Mouse (Mus musculus): ENCODE measurements around the gene Rxfp2.
A peak's percentile ranks its signal among the peaks of the same experiment; 100 is the strongest.

Rxfp2 gene

DNA sequence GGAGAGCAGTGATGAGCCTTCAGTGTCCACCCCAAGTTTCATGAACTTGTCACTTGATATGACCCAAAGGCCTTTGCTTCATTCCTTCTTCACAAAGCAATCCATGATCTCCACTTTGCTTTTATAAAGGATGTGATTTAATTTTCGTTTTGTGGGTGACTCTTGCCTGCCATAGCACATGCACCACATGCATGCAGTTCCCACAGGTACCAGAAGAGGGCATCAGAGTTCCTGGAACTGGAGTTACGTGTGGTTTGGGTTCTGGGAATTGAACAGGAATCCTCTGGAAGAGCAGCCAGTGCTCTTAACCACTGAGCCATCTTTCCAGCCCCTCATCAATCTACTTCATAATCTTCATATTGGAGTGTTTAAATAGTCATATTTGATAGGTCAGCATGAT lies 26.1 kb downstream of the Rxfp2 start:
- DNase-seq (ENCODE audit: low read depth, low spot score): no peak

DNA sequence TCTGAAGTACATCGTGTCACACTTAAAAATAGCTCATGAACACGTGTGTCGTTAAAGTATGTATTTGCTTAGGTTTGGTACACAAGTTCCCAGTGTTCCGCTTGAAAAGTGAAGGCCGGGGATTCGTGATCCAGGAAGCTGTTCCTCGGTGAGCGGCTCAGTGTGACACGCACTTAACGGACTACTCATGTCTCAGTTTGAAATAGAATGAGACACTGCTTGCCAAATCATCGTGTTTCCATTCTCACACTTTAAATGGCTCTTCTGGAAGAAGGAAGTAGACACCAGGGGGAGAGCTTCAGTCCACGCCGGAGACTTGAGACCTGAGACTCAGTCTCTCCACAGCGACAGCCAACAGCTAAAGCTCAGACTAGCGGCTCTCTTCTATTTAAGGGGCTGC lies 28.0 kb downstream of the Rxfp2 start:
- DNase-seq (ENCODE audit: low read depth, low spot score): no peak

DNA sequence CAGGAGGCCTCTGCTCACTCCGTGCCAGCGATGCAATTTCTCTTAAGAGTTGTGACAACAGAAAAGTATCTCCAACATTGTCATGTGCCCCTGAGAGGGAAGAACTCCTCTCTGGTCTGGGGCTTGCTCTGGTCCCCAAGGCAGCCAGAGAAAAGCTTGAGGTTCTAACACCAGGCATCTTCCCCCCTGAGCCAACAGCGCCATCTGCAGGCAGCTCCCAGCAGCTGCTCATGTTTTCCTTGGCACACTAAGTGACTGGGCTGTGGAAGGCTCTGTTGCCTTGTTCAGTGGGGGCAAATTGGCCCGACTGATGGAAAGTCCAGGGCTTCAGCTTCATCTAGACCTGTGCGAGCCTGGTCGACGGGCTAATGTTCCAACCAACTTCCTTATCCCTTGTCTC lies 31.5 kb downstream of the Rxfp2 start:
- no peak for DNase-seq (ENCODE audit: low read depth, low spot score)

DNA sequence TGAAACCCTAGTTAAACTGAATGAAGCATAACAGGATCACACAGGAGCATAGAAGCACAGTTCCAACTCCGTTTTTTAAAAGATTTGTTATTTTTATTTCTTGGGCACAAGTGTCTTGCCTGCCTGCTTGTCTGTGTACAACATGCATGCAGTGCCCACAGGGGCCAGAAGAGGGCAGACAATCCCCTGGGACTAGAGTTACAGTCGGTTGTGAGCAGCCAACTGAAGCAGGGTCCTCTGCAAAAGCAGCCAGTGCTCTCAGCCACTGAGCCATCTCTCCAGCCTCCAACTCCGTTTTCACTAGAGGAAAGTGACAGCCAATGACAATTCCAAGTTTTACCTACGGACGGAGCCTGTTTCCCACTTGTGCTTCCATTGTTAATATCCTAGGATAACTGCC lies 33.4 kb downstream of the Rxfp2 start:
- peak; percentile 17 for DNase-seq (ENCODE audit: low read depth, low spot score)

DNA sequence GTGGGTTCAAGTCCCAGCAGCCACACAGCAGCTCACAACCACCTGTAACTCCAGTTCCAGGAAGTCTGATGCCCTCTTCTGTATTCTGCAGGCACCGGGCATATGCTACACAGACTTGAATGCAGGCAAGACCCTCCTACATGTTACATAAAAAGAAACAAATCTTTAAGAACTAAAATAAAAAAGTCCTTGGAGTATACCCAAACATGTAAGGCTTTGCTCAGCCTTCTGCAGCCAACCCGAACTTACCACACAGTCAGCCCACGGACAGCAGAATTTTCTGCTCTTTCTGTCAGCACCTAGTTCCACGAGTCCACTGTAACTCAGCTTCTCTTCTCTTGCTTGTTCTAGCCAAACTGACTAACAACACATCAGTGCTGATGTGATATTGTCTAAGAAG lies 34.8 kb downstream of the Rxfp2 start:
- no peak for DNase-seq (ENCODE audit: low read depth, low spot score)

DNA sequence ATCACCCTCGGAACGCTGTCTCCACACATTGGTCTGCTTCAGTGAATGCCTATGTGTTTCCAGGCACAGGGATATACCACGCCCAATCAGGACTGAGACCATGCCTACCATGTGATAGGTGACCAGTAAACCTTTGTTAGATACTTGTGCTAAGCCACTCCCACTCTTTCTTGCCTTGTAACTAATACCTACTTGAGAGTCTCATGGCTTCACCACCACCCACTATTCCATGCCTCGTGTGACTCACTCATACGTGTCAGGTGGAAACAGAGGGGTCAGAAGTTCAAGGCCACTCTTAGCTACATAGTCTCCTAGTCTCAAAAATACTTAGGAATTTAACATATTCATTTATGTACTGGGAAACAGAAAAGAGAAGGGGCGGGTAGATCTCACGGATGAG lies 35.5 kb downstream of the Rxfp2 start:
- DNase-seq (ENCODE audit: low read depth, low spot score): no peak

DNA sequence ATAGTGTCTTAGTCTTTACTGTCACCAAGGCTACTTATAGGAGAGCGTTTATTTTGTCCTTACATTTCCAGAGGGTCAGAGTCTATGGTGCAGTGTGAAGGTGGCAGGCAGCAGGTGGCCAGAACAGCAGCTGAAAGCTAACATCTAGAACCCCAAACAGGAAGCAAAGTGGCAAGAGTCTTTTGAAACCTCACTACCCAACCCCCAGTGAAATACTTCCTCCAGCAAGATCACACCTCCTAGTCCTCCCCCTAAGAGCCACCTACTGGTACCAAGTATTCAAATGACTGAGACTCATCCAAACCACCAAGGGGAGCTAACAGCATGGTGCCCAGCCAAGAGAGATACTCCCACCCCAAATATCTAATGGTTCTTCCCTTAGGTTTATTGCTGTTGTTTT lies 36.8 kb downstream of the Rxfp2 start:
- no peak for DNase-seq (ENCODE audit: low read depth, low spot score)

DNA sequence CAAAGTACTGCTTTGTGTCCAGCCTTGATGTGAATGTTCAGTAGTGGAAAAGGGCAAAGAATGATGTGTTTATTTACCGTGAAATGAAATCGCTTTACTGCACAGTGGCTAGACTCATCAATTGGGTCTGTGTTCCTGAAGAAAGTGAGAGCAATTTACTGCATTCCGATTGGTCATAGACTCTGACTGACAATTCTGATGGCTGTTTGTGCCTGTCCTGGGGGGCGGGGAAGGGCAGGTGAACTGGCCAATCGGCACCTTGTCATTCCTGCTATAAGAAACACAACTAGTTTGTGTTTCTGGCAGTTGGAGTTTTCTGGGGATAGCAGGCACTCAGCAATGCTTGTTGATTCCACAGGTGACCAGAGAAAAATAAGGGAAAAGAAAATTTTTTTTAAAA lies 37.6 kb downstream of the Rxfp2 start:
- DNase-seq (ENCODE audit: low read depth, low spot score): no peak

DNA sequence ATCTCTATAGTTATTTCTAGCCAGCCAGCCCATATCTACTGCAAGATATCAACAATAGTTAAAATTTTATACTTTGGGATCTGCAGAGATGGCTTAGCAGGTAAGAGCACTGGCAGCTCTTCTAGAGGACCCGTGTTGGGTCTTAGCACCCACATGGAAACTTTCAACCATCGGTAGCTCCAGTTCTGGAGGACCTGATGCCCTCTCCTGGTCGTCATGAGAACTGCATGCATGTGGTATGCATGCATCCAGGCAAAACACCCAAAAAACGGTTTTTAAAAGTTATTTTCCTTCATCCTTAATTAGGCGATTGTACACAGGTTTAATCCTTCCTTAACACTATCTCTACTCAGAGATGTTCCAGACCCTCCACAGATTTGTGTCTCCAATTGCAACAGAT lies 40.4 kb downstream of the Rxfp2 start:
- no peak for DNase-seq (ENCODE audit: low read depth, low spot score)

DNA sequence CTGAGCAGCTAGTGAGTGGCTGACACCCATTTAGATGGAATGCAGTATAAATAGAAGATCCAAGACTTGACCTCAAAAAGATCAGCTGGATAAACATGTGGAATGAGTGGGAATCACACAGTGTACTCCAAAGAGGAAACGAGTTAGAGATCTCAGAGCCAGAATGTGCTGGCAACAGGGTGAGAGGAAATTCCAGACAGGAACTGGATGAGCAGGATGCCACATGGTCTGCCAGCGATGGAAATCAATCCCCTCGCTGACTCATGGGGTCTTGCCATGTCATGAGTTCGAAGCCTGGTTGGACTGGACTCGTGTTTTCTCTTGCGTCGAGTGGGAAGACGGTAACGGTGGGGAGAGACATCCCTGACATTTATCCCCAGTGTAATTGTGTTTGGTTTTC lies 41.0 kb downstream of the Rxfp2 start:
- no peak for DNase-seq (ENCODE audit: low read depth, low spot score)

DNA sequence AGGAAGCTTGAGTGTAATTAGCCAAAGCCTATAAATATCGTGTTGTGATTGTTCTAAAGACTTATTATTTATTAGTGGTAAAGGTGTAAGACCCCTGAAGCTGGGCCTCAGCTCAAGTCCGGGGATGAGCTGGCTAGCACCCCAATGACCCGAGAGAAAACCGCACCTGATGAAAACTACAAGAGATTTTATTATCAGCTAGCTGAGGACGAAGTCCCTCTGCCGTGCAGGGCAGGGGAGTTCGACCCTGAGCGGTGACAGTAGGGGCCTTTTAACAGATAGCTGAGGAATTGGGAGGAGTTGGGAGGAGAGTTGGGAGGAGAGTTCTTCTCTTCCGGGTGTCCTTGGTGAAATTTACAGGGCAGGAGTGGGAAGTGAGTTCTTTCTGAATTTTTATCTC lies 42.6 kb downstream of the Rxfp2 start:
- no peak for DNase-seq (ENCODE audit: low read depth, low spot score)

DNA sequence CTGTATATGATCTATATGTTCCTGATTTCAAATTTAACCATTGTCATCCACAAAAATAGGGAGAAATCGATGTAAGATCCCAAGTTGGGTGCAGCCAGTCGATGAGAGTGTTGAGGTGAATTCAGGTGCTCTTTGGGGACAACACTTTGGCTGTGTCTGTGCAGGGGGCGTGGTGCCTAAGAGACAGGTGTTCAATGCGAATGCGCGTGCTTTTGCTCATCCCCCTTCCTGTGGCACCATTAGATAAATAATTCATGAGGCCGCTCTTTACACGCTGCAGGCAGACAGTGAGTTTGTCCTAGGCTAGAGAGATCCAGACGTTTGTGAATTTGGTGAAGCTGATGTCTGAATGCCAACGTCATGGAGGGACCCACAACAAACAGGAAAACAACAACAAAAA lies 45.8 kb downstream of the Rxfp2 start:
- DNase-seq (ENCODE audit: low read depth, low spot score): no peak

DNA sequence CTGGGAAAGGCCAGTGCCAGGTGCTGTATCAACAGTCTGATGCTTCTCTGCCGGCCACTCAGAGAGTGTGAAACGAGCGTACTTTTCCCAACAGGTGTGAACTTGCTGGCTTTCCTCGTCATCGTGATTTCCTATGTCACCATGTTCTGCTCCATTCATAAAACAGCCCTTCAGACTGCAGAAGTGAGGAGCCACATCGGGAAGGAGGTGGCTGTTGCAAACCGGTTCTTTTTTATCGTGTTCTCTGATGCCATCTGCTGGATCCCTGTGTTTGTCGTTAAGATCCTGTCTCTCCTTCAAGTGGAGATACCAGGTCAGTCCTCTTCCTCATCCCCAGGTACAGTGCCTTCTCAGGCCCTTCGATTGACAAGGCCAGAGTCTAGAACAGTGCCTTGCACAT lies 51.6 kb downstream of the Rxfp2 start:
- no peak for DNase-seq (ENCODE audit: low read depth, low spot score)

DNA sequence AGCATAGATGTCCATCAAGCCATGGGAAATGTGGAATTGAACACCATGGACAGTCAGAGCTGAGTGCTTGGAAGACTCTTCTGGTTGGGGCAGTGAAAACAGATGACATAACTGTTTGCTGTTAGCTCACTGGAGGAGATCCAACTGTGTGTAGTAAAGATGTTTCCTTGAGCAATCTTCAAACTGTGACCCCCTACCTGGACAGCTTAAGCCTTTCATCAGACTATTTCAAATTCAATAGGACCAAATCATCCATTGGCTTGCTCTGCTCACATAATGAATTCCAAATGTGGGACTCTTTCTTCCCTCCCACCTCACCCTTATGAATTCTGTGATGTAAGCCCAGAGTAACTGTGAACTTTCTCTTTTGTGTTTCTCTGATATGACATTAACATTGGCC lies 53.3 kb downstream of the Rxfp2 start:
- no peak for DNase-seq (ENCODE audit: low read depth, low spot score)

DNA sequence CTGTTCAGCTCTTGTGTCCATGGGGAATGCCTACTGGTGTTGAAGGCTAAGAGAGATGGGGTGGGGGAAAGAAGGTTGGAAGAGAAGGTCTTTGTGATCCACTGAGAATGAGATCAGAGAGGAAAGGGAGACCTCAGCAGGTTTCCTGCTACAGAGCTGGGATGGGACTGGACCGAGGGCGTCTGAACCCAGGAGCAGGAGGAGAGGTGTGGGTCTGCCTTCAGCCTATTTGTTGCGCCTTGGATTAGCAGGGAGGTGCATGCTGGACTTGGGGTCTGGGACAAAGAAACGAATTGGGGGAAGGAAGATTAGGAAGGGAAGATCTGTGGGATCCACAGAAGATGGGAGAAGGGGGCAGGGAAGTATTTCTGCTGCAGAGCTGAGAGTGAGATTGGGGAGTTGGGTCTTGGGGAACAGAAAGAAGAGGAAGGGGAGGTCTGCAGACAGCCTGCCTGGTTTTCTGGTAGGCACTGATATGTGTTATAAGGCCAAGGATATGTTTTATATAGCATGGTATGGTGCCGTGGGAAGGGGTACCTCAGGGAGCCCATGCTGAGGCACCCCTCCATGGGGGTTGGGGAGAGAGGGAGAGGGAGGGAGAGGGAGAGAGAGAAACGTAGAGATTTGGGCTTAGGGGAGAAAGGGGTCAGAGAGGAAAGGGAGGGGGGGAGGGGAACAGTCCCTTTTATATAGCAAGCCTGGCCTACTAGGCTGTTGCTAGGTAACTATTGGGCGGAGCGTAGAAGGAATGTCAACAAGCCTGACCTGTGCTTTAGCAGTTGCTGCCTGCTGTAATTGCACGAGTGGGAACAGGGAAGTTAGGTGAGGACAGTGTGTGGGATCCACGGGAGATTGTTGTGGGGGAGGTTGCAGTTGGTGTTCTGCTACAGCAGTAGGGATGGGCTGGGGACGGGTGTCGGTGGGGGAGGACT lies 61.7 kb downstream of the Rxfp2 start:
- no peak for DNase-seq (ENCODE audit: low read depth, low spot score)

DNA sequence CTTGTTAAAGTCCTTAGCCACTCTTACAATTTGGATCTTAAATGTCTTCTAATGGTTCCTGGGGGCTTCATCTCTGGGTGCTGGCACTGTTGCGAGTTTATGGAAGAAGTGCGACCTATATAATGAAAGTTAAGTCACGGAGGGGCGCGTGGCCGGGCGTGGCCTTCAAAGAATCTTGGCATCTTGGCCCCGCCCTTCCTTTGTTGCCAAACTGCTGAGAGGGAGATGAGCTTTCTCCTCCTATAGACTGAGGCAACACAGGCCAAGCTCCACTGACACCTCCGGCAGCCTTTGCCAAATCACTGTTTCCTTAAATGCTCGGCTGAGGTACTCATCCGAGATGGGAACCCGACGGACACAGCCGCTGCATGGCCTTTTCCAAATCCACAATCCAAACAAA lies 64.2 kb downstream of the Rxfp2 start:
- no peak for DNase-seq (ENCODE audit: low read depth, low spot score)

DNA sequence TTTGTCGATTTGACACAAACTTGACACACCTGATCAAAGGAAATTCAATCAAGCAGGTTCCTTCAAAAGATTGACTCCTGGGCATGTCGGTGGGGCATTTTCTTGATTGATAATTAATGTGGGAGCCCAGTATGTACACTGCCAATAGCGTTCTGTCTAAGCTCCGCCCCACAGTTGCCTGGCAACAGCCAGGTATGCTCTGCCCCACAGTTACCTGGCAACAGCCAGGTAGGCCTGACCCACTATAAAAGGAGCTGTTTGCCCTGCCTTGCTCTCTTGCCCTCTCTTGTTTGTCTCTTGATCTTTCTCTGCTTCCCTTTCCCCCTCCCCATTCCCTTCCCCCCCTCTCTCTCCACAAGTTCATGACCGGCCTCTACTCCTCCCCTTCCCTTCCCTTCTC lies 64.7 kb downstream of the Rxfp2 start:
- no peak for DNase-seq (ENCODE audit: low read depth, low spot score)

DNA sequence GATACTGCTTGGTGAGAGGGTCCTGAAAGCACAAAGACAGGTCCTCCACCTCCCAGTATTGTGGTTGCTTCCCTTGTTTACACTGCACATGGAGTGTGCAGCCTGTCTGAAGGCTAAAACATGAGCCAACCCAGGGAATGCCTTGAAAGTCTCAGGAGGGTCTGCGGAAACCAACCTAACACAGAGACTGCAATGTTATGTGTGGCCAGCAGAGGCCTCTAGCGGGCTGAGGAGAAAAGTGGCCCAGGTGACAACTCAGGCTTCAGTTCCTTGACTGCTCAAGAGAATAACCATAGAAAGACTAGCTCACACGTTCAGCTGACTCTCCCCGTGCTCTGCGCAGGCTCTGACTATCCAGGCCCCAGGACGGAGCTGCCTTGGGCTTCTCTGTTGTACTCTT lies 79.1 kb downstream of the Rxfp2 start:
- DNase-seq (ENCODE audit: low read depth, low spot score): peak; percentile 25

DNA sequence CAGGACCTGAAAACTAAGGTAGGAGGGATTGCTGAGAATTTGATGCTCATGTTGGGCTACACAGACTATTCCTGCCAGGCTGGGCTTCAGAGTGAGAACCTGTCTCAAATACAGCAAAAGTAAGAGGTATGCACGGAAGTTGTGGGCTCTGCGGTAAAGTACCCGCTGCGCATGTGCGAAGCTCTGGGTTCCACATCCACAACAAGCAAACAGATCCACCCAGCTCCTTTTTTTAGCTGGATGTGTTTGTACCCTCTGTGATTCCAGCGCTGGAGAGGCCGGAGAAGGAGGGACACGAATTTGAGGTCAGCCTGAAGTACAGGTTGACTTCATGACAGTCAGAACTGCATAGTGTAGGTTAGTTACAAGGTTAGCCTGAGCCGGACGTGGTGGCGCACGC lies 80.3 kb downstream of the Rxfp2 start:
- no peak for DNase-seq (ENCODE audit: low read depth, low spot score)

DNA sequence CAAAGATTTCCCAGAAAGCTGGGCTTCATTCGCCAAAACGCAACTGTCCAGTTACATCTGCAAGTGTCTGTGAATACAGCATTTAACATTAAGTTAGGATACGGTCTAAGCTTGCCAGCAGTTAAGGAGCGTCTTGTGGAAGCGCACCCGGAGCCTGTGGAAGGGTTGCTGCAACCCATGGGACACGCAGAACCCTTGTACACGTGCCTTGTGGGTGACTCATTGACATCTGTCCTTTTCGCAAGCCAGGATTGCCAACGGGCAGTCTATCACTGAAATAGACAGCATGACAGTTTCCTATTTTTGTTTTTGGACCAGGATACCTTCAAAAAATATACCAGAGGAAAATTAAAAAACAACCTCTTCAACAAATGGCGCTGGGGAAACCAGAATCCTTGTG lies 83.3 kb downstream of the Rxfp2 start:
- no peak for DNase-seq (ENCODE audit: low read depth, low spot score)

DNA sequence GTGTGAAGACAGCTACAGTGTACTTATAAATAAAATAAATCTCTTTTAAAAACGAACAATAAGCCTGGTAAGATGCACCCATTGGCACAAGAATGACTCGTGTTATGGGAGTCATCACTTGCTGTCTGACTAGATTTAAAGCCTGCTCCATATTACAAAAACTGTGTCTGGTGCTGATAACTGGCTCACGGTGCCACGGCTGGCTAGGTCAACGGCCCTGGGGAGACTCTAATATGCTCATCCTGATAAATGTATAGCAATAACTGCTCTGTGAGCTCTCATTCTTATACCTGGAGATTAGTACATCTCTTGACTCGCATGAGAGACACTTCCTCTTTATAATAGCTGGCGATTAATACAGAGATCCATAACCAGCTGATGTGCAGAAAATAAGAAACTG lies 87.9 kb downstream of the Rxfp2 start:
- DNase-seq (ENCODE audit: low read depth, low spot score): no peak

DNA sequence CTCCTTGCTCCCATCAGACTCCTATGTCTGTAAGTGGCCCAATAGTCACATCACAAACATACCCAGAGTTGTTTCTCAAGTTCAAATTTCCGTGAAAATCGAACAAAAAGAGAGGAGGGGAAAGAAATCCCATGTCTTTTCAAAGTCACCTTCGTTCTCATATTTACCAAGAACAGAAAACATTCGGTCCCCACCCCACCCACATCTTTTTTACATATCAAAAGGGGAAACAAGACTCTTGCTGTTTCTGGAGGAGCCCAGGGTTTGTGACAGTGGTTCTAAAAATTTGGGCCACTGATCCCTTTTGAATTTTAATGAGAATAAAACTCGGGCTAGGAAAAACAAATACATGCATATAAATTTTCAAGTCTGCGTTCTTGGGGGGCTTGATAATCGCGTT lies 92.8 kb downstream of the Rxfp2 start:
- DNase-seq (ENCODE audit: low read depth, low spot score): no peak

DNA sequence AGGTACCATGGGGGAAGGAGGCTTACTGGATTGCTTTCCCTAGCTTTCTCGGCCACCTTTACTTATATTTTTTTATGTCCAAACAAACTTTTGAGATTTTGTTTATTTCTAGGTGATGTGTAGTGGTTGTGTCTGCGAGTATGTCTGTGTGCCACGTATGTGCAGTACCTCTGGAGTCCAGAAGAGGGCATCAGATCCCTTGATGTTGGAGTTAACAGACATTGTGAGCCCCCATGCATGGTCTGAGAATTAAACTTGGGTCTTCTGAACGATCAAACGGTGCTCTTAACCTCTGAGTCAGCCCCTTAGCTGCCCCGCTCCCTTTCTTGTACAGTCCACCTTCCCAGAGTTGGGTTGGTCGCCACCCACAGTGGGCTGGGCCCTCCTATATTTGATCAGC lies 95.5 kb downstream of the Rxfp2 start:
- DNase-seq (ENCODE audit: low read depth, low spot score): no peak

DNA sequence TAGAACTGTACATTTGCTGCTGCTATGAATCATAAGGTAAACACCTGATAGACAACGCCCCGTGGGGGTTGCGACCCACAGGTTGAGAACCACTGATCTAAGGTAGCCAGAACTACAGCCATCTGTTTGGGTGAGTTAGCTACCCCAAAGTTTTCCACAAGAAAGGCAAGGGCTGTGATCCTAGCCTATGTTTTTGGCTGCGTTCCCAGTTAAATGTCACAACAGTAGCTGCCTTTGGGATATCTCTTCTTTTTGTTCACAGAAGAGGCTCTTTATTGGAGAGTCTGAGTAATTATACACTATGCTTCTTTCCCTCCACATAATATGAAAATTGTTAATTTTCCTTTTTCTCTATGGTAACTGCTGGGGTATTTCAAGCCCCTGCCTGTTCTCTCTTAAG lies 96.3 kb downstream of the Rxfp2 start:
- DNase-seq (ENCODE audit: low read depth, low spot score): no peak
